Mouse (Mus musculus): ENCODE results near the gene Gapvd1. TPM values are rescaled to one million over a fixed set of nuclear protein-coding genes. Genes with fewer than 3 reads are reported as not detected.
A peak's percentile ranks its signal among the peaks of the same experiment; 100 is the strongest.
"Not testable (repeated sequence)": the region's sequence is repeated elsewhere in the genome, so short reads cannot be mapped to it uniquely, and the experiment has no call there.

The Gapvd1 gene
- 80.3 and 88.3 TPM in 2 replicates for polyA plus RNA-seq (2014; fragmentation: Nextera tagmentation; extraction: Ambion mirVana)

DNA sequence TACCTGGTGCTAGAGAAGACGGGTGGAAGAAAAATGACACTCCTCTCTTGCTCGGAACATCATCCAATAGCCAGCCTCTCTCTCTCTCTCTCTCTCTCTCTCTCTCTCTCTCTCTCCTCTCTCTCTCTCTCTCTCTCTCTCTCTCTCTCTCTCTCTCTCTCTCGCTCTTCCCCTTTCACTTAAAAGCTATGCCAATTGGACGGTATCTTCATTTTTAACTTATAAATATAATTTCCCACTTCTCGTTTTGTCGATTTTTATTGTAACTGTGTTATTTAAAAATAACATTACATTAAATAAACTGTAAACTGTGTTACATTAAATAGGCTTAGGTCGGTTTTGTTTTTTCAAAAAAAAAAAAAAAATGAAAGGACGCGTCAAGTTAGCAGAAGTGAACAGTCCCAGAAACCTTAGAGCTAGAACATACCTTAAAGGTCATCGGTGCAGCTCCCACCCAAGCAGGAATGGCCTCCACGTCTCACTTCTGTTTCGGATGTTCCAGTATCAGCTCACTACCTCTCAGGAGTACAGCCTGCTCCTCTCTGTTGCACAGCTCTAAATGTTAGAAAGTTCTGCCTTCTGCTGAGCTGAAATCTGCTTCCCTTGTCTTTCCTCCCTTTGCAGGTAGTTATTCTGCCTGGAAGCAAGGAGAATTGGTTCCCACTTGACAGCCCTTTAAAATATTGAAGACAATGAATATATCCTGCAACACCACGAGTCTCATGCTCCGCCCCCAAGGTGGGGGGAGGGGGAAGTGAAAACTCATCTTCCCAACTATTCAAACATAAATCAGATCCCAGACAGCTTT, at the start of gene Gapvd1:
TSS of gene Gapvd1 (minus strand) at position 682 of the 808 bp plus-strand sequence.
- WGBS, result 1% methylated on average over 14 of the region's 14 CpGs
- ATAC-seq (replicated peaks; ENCODE audit: low FRiP score), result 0 out of 2 replicates have a peak, but pooled peaks have one; percentile 44
- H3K9ac ChIP-seq (ENCODE audit: low read depth, low read length), result peak within 1 kb of the TSS; percentile 98

DNA sequence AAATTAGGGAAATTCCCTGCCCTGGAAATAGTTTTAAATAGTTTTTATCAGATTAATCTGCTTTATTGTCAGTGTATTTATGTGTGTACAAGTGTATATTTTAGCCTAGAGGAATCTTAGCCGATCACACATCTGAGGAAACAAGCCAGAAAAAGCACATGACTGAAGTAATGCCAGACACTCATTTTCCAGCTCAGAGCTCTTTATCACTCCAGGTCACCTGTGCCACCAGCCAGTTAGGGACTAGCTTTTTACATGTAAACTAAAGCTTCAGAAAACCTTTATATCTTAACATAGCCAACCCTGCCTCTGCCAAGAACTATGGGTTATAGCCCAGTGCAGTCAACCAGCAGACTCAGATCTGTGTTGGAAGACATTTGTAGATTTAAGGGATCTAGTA, 49.8 kb upstream of the Gapvd1 start:
- 40% methylated on average over 1 of the region's 1 CpGs for WGBS
- peak overlapping the region; percentile 67 for H3K4me2 ChIP-seq
- H3K27ac ChIP-seq (ENCODE audit: low read depth, low read length), result no peak overlapping the region; the same call in 1 of the 2 replicates
- H3K9me3 ChIP-seq (ENCODE audit: control insufficient read depth, low read length), result no peaks in the 10 kb centered on the region
- H3K36me3 ChIP-seq (ENCODE audit: control insufficient read depth, insufficient read depth, low read length), result peaks cover 8% of the 10 kb centered on the region
- H3K9ac ChIP-seq (ENCODE audit: low read depth, low read length), result no peak overlapping the region
- H3K4me3 ChIP-seq (ENCODE audit: low read depth, low read length), result no peak overlapping the region
- no peak for DNase-seq (ENCODE audit: low spot score)
- no peaks in the 10 kb centered on the region for H3K27me3 ChIP-seq (replicated peaks; ENCODE audit: control insufficient read depth, insufficient read depth, low read length)
- ATAC-seq (replicated peaks; ENCODE audit: low FRiP score), result peak; percentile 42
- peaks cover 42% of the 10 kb centered on the region for H3K4me1 ChIP-seq (replicated peaks; ENCODE audit: control insufficient read depth, insufficient read depth, low read length)

More for the DNA sequence above, at the start of gene Gapvd1:
- Histone ChIP-seq H3K4me3 (ENCODE audit: low read depth, low read length) (peak within 1 kb of the TSS; percentile 96), H3K4me2 (peak within 1 kb of the TSS; percentile 78), H3K9me3 (ENCODE audit: control insufficient read depth, low read length) (no peaks in the 10 kb centered on the region), H3K36me3 (ENCODE audit: control insufficient read depth, insufficient read depth, low read length) (no peaks in the 10 kb centered on the region), H3K27ac (ENCODE audit: low read depth, low read length) (peak within 1 kb of the TSS; percentile 96), H3K4me1 (replicated peaks; ENCODE audit: control insufficient read depth, insufficient read depth, low read length) (peaks cover 21% of the 10 kb centered on the region), H3K27me3 (replicated peaks; ENCODE audit: control insufficient read depth, insufficient read depth, low read length) (no peaks in the 10 kb centered on the region)
- DNase-seq (ENCODE audit: low spot score), result peak; percentile 69

DNA sequence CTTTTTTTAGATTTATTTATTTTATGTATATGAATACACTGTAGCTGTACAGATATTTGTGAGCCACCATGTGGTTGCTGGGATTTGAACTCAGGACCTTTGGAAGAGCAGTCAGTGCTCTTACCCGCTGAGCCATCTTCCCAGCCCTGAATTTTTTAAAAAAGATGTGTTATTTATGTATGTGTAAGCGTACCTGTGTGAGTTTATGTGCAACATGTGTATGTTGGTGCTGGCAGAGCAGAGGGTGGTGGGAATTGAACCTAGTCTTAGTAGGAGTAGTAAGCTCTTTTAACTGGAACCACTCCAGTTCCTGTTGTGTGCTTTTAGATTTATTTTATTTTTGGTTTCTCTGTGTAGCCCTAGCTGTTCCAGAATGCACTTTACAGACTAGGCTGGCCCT, 49.1 kb upstream of the Gapvd1 start:
- no peak for DNase-seq (ENCODE audit: low spot score)

DNA sequence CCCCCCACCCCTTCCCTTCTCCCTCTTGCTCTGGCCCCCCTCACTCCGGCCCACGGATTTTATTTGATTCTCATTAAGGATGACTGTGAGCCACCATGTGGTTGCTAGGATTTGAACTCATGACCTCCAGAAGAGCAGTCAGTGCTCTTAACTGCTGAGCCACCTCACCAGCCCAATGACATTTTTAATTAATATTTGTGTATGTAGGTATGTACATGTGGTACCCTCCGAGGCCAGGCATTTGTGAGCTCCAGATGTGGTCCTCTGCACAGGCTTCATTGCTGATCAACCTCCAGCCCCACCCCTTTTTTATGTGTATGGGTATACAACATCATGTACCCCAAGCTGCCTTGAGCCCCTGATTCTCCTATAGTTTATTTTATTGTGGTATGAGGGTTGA, 48.7 kb upstream of the Gapvd1 start:
- WGBS, result 83% methylated on average over 3 of the region's 3 CpGs

More for the DNA sequence above, 49.1 kb upstream of the Gapvd1 start:
- ATAC-seq (replicated peaks; ENCODE audit: low FRiP score), result no peak
- Histone ChIP-seq H3K9me3 (ENCODE audit: control insufficient read depth, low read length) (no peaks in the 10 kb centered on the region), H3K4me2 (peak overlapping the region; percentile 67), H3K36me3 (ENCODE audit: control insufficient read depth, insufficient read depth, low read length) (peaks cover 8% of the 10 kb centered on the region), H3K4me1 (replicated peaks; ENCODE audit: control insufficient read depth, insufficient read depth, low read length) (peaks cover 36% of the 10 kb centered on the region), H3K27ac (ENCODE audit: low read depth, low read length) (no peak overlapping the region), H3K4me3 (ENCODE audit: low read depth, low read length) (peak overlapping the region; percentile 32), H3K27me3 (replicated peaks; ENCODE audit: control insufficient read depth, insufficient read depth, low read length) (no peaks in the 10 kb centered on the region), H3K9ac (ENCODE audit: low read depth, low read length) (peak overlapping the region; percentile 1; the same call in 1 of the 2 replicates)
- 85% methylated on average over 2 of the region's 2 CpGs for WGBS

DNA sequence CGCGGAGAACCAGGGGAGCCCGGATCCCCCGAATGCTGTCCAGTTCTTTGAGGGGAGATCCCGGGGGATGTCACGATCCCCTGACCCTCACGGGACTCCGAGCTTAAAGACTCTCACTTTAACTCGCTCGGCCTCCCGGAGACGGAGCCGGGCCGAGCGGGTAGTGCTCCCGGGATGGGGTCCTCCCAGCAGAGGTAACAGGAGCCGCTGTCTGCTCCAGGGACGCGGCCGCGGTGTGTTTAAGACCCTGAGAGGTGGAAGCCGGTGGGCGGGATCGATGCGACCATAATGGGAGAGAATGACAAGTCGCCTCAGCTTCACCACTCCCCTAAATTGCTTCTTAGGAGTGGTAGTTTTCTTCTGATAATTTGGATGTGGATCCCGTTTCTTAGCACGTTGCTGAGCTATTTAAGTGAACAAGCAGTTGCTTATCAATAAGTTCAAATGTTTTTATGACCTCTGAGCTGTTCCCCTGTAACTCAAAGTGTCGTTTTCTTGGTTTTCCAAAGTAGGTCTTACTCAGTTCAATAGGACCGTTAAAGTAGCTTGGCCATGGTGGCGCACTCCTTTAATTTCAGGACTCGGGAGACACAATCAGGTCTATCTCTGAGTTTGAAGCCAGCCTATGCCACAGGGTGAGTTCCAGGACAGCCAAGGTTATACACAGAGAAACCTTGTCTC, 47.7 kb upstream of the Gapvd1 start:
- H3K27me3 ChIP-seq (replicated peaks; ENCODE audit: control insufficient read depth, insufficient read depth, low read length); H3K36me3 ChIP-seq (ENCODE audit: control insufficient read depth, insufficient read depth, low read length); H3K9me3 ChIP-seq (ENCODE audit: control insufficient read depth, low read length); DNase-seq (ENCODE audit: low spot score): not testable (repeated sequence)
- Histone ChIP-seq H3K4me3 (ENCODE audit: low read depth, low read length) (peak overlapping the region; percentile 77), H3K27ac (ENCODE audit: low read depth, low read length) (peak overlapping the region; percentile 84), H3K4me1 (replicated peaks; ENCODE audit: control insufficient read depth, insufficient read depth, low read length) (peaks cover 35% of the 10 kb centered on the region), H3K4me2 (peak overlapping the region; percentile 75), H3K9ac (ENCODE audit: low read depth, low read length) (peak overlapping the region; percentile 80)
- ATAC-seq (replicated peaks; ENCODE audit: low FRiP score), result peak; percentile 50
- under 1% methylated on average over 32 of the region's 32 CpGs for WGBS

More for the DNA sequence above, 48.7 kb upstream of the Gapvd1 start:
- H3K9me3 ChIP-seq (ENCODE audit: control insufficient read depth, low read length), result no peaks in the 10 kb centered on the region
- H3K36me3 ChIP-seq (ENCODE audit: control insufficient read depth, insufficient read depth, low read length), result peaks cover 8% of the 10 kb centered on the region
- H3K4me1 ChIP-seq (replicated peaks; ENCODE audit: control insufficient read depth, insufficient read depth, low read length), result peaks cover 35% of the 10 kb centered on the region
- ATAC-seq (replicated peaks; ENCODE audit: low FRiP score) (no peak), DNase-seq (ENCODE audit: low spot score) (no peak)
- peak overlapping the region; percentile 67 for H3K4me2 ChIP-seq
- H3K9ac ChIP-seq (ENCODE audit: low read depth, low read length), result no peak overlapping the region
- peak overlapping the region; percentile 32 for H3K4me3 ChIP-seq (ENCODE audit: low read depth, low read length)
- no peak overlapping the region for H3K27ac ChIP-seq (ENCODE audit: low read depth, low read length)
- H3K27me3 ChIP-seq (replicated peaks; ENCODE audit: control insufficient read depth, insufficient read depth, low read length), result no peaks in the 10 kb centered on the region

DNA sequence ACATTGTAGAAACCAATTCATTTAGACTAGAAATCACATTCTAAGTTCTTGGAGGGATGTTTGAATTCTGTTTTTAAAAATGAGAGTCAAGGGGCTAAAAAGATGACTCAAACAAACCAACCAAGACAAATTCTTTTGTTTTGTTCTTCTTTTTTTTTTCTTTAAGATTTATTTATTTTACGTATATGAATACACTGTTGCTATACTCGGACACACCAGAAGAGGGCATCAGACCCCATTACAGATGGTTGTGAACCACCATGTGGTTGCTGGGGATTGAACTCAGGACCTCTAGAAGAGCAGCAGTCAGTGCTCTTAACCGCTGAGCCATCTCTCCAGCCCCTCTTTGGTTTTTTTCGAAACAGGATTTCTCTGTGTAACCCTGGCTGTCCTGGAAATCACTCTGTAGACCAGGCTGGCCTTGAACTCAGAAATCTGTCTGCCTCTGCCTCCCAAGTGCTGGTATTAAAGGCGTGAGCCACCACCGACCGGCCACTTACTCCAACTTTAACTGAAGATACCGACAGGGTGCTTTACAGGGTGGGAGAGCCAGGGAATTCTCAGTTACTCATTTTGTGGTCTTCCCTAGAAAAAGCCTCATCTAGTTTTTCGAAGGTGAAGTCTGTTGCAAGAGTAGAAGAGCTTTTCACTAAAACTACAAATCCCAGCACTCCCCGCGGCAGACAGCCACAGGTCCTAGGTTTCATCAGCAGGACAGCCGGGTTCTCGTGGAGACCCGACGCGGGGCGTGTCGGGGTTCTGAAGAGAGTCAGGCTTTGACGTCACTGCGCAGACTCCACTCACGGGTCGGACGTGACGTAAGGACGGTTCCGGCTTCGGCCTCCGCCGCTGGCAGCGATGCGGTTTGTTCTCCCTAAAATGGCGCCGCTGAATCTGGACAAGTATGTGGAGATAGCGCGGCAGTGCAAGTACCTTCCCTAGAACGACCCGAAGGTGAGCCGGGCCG, 46.8 kb upstream of the Gapvd1 start:
- H3K27ac ChIP-seq (ENCODE audit: low read depth, low read length), result peak overlapping the region; percentile 84
- no peaks in the 10 kb centered on the region for H3K27me3 ChIP-seq (replicated peaks; ENCODE audit: control insufficient read depth, insufficient read depth, low read length)
- DNase-seq (ENCODE audit: low spot score) (peak; percentile 92), ATAC-seq (replicated peaks; ENCODE audit: low FRiP score) (peak; percentile 89)
- peak overlapping the region; percentile 77 for H3K4me3 ChIP-seq (ENCODE audit: low read depth, low read length)
- peak overlapping the region; percentile 43 for H3K4me2 ChIP-seq
- 5% methylated on average over 39 of the region's 39 CpGs for WGBS
- peaks cover 5% of the 10 kb centered on the region for H3K36me3 ChIP-seq (ENCODE audit: control insufficient read depth, insufficient read depth, low read length)
- H3K9me3 ChIP-seq (ENCODE audit: control insufficient read depth, low read length), result no peaks in the 10 kb centered on the region
- H3K4me1 ChIP-seq (replicated peaks; ENCODE audit: control insufficient read depth, insufficient read depth, low read length), result peaks cover 34% of the 10 kb centered on the region
- H3K9ac ChIP-seq (ENCODE audit: low read depth, low read length), result peak overlapping the region; percentile 80

DNA sequence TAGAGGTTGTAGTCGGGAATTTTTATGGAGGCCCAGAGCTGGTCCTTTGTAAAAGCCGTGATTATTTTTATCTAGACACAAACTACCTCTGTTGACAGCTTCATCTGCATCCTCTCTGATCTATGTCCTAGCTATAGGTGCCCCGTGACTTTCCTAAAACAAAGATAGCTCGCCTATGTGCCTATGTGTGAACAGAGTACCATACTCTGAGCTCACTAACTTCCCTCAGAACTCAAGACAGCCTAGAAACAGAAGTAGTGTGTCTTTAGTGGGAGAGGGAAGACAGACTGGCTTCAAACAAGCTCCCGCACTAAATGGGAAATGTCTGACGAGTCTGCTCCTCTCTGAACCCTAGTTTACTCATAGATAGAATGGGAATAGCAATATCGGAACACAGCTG, 45.3 kb upstream of the Gapvd1 start:
- H3K36me3 ChIP-seq (ENCODE audit: control insufficient read depth, insufficient read depth, low read length), result peaks cover 4% of the 10 kb centered on the region
- ATAC-seq (replicated peaks; ENCODE audit: low FRiP score) (no peak), DNase-seq (ENCODE audit: low spot score) (no peak)
- peak overlapping the region; percentile 82 for H3K4me2 ChIP-seq
- H3K4me1 ChIP-seq (replicated peaks; ENCODE audit: control insufficient read depth, insufficient read depth, low read length), result peaks cover 28% of the 10 kb centered on the region
- peak overlapping the region; percentile 86 for H3K9ac ChIP-seq (ENCODE audit: low read depth, low read length)
- peak overlapping the region; percentile 85 for H3K27ac ChIP-seq (ENCODE audit: low read depth, low read length)
- peak overlapping the region; percentile 81 for H3K4me3 ChIP-seq (ENCODE audit: low read depth, low read length)
- WGBS, result 55% methylated on average over 7 of the region's 7 CpGs
- H3K27me3 ChIP-seq (replicated peaks; ENCODE audit: control insufficient read depth, insufficient read depth, low read length), result no peaks in the 10 kb centered on the region
- H3K9me3 ChIP-seq (ENCODE audit: control insufficient read depth, low read length), result no peaks in the 10 kb centered on the region

Measured in liver, embryonic 11.5 days (tissue).